Mouse (Mus musculus): ENCODE measurements around the gene Arhgap30.

The Arhgap30 gene

DNA sequence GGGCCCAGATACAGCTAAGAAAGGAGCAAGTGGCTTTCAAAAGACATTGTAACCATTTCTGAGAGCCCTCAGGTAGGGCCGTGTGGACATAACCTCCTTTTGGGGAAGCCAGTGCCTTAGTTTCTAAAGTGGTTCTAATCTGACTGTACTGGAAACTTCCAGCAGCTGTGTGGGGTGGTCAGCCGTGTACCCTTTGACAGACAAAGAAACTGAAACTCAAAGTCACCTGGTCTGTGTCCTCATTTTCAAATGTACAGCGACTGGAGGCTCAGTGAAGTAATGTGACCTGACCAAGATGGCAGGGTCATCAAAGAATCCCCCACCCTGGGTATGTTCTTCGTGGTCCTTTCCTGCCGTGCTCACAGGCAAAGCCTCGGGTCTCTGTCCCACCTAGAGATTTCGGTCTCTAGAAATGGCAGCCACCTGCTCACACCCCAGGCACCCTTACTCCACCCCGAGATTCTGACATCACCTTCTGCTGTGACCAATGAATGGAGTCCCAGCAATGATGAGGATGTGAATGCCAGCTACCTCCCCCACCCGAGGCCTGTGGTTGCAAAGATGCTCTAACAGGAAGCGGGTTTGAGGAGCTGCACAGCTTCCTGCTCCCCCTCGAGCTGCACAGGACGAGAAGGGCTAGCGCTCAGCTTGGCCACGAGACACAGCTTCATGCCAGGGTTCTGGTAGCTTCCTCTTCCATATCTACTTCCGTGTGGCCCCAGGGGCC lies at the start of gene Arhgap30:
Arhgap30 (plus strand) TSS at position 579 of the 727 bp plus-strand sequence.
- DNase-seq (ENCODE audit: low spot score in 2 of 2): peak in 1 of 2 experiments; percentile 36

DNA sequence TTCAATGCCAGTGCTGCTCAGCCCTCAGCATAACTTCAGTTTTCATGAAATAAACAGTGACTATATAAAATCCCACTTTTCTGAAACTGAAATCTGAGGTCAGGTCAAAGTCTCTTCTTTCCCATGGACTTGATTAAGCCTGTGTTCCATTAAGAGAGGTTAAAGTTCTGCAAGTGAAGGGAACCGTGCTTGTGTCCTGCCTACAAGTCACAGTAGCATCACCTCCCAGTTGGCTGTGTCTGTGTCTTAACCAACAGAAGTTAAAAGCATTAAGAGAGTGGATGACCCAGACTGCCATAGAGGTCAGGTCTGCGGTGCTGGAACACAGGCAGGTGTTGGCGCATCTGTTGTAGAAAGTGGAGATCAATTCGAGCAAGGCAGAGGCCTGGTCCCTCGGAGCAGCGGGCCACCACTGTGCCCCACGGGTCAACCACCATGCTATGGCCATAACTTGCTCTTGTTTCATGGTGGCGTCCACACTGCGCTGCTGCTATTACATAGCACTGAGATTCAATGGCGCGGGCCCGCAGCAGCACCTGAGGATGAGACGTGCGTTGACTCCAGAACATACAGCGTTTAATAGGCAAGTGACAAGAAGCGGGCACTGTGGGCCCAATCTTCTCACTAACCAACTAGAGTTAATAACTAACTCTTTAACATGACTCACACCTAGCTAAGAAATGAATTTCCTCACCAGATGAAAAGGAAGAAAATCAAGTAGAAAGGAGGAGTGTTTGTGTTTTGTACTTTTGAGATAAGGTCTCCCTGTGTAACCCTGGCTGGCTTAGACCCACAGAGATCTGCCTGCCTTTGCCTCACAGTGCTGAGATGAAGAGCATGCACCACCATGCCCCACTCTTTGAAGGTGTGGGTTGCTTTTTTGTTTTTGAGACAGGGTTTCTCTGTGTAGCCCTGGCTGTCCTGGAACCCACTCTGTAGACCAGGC lies 46.2 kb upstream of the Arhgap30 start:
- no peak for DNase-seq (ENCODE audit: low spot score in 2 of 2)

- DNase-seq (ENCODE audit: low spot score in 2 of 2): no peak
Observed at GRCm38 (mm10) chr1:171343922-171344677, 44.7 kb upstream of the Arhgap30 start.

DNA sequence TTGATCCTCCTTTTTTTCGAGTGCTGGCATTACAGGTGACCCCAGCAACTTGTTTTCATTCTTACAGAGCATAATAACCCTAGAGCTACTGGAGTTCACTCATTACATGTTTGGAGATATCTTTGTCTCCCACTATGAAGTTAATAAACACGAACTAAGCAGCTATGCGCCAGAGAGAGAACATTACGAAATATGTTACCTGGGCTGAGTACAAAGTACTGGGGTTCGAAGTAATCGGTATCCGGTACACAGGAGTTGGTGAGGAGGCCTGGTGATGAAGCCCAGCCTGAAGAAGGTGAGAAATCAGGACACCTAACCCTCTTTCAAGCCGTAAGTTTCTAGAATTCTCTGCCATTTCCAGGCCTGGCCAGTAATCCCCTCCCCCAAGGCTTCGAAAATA lies 44.0 kb upstream of the Arhgap30 start:
- no peak for DNase-seq (ENCODE audit: low spot score in 2 of 2)

- DNase-seq (ENCODE audit: low spot score in 2 of 2): peak; percentile 85 to 93
Observed at GRCm38 (mm10) chr1:171345225-171346094, 43.3 kb upstream of the Arhgap30 start, which contains the start of the genes Nit1 and Pfdn2. Gene Nit1, minus strand, starts transcription at chr1:171345646. Gene Pfdn2, plus strand, starts transcription at chr1:171345670.

GRCm38 (mm10) chr1:171346095-171346450 lies 42.7 kb upstream of the Arhgap30 start:
- DNase-seq (ENCODE audit: low spot score in 2 of 2): no peak

GRCm38 (mm10) chr1:171348665-171349064 lies 40.1 kb upstream of the Arhgap30 start:
- no peak for DNase-seq (ENCODE audit: low spot score in 2 of 2)

GRCm38 (mm10) chr1:171349210-171349609 lies 39.5 kb upstream of the Arhgap30 start:
- no peak for DNase-seq (ENCODE audit: low spot score in 2 of 2)

GRCm38 (mm10) chr1:171355812-171356340 lies 32.9 kb upstream of the Arhgap30 start:
- no peak for DNase-seq (ENCODE audit: low spot score in 2 of 2)

GRCm38 (mm10) chr1:171356814-171357213 lies 31.9 kb upstream of the Arhgap30 start:
- DNase-seq (ENCODE audit: low spot score in 2 of 2): no peak

GRCm38 (mm10) chr1:171358421-171358820 lies 30.3 kb upstream of the Arhgap30 start:
- no peak for DNase-seq (ENCODE audit: low spot score in 2 of 2)

DNA sequence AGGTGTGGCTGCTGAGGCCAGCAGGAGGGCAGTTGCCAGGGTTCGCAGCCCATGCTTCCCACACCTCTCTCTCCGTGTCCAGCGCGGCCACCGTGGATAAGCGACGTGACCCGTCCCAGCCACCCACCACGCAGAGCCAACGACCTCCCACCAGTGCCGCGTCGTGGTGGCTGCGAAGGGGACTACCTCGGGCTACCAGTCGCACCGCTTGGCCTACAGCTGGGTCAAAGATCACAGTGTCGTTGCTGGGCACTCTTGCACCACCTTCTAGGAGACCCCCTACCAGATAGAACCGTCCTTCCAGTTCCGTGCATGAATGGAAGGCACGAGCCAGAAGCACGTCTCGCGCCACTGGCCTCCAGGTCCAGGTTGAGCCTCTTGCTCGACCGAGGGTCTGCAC lies 28.5 kb upstream of the Arhgap30 start:
- DNase-seq (ENCODE audit: low spot score in 2 of 2): no peak

DNA sequence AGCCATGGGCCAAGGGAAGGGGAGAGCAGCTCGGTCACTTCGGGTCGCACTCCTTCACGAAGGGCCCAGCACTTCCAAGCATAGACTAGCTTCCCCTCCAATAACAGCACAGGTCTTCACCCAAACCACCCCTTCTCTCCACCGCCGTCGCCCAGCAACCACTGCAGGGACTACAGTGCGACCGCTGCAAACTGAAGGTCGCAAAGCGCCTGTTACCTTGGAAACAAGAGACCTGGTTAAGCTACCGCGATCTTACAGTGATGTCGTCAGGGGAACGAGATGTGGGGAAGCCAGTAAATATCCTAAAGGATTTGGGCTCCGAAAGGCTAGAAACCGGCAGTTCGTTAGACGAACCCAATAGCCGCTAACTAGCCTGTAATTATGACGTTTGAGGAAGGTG lies 28.1 kb upstream of the Arhgap30 start, which contains the start of gene Klhdc9:
Klhdc9 (minus strand) TSS at position 143 of the 400 bp plus-strand sequence.
- DNase-seq (ENCODE audit: low spot score in 2 of 2): peak; percentile 89 to 92

- DNase-seq (ENCODE audit: low spot score in 2 of 2): no peak
Observed at GRCm38 (mm10) chr1:171361106-171362103, 27.3 kb upstream of the Arhgap30 start.

DNA sequence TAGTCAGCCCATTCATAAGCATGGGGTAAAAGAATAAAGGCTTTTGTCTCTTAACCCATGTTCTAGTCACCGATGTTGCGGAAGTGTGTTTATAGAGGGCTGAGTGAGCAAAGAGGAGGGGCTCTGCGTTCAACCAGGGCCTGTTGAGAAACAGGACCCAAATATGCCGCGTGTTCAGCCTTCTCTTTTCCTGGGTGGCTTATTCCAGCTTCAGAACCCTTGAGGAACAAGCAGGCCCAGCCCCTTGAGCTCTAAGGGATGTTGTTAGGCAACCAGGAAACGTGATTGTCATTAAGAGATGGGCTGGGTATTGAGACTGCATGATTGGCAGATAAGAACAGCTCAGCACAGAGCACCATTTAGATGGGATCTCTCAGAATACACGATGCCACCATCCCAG lies 22.8 kb upstream of the Arhgap30 start:
- DNase-seq (ENCODE audit: low spot score in 2 of 2): no peak

DNA sequence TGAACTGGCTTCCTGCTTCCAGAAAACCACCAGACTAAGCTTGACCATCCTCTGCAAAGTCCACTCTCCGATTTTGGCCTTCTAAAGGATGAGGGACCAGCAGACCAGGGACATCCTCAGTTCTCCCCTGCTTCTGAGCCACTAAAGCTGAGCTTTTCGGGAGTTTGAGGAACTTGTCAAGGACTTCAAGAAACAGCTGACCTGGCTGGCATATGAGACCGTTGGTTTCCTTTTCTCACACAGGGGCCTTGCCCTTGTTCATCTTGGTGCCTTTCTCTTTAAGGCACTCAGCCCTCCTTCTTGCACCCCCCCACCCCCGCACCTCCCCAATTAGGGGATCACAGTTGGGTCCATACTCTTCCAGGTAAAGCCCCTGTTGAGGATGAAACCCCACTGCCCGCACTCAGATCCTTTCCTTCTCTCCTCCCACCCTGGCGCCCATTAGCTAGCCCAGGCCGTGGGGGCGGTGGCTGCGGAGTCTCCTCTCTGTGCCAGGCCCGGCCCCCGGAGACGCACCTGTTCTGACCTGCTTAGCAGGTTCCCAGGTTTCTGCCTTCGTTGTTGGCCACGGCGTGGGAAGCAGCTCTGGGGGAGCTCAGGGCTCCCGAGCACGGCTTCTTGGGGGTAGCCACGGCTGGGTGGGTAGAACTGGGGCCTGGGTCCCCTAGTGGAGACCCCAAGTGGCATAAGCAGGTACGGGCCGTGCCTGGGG lies 18.8 kb upstream of the Arhgap30 start, which contains the start of gene Nectin4:
Nectin4 (plus strand) TSS at position 255 of the 712 bp plus-strand sequence.
- DNase-seq (ENCODE audit: low spot score in 2 of 2): peak in 1 of 2 experiments; percentile 70

- DNase-seq (ENCODE audit: low spot score in 2 of 2): no peak
Observed at GRCm38 (mm10) chr1:171372880-171373279, 15.9 kb upstream of the Arhgap30 start.

- DNase-seq (ENCODE audit: low spot score in 2 of 2): no peak
Observed at GRCm38 (mm10) chr1:171373946-171374345, 14.8 kb upstream of the Arhgap30 start.
